Mouse (Mus musculus): Measurements from ENCODE around the gene Cep170b. TPM values are rescaled to one million over a fixed set of nuclear protein-coding genes. Genes with fewer than 3 reads are reported as not detected.

Gene Cep170b
- polyA plus RNA-seq, 2 experiments, result 1.9 to 3.4 TPM

DNA sequence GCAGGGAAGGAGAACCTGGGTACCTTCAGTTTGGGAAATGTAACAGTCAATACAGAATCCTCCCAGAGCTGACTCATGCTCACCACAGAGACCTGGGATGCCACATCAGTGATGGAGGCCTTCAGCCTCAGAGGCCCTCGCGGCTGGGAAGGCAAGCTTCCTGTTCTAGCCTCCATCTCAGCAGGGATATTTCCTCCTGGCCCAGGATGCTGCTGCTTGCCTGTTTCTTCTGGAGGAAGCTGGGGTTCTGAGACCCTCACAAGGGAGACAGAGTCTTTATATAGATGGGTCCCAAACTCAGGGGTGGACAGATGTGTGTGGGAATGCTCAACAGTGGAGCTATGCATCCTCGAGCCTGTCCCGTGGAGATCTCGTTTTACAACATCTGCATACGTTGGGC lies 53.8 kb downstream of the Cep170b start:
- ATAC-seq (ENCODE audit: insufficient read depth), result no peak
- Histone ChIP-seq H3K27ac (no peak overlapping the region), H3K9ac (replicated peaks) (no peak overlapping the region), H3K4me2 (ENCODE audit: low read depth) (no peak overlapping the region), H3K27me3 (ENCODE audit: control insufficient read depth, insufficient read depth, low read length) (no peaks in the 10 kb centered on the region), H3K4me3 (ENCODE audit: insufficient read depth in 1 of 2, low read depth in 2 of 2, low read length in 2 of 2) (no peak overlapping the region), H3K36me3 (replicated peaks; ENCODE audit: control insufficient read depth, insufficient read depth, low read depth) (no peaks in the 10 kb centered on the region), H3K4me1 (replicated peaks; ENCODE audit: control insufficient read depth in 2 of 2, insufficient read depth in 2 of 2, low read length in 1 of 2) (no peaks in the 10 kb centered on the region), H3K9me3 (ENCODE audit: control insufficient read depth, low read length) (no peaks in the 10 kb centered on the region)
- no peak for DNase-seq (ENCODE audit: low read depth in 3 of 3, low spot score in 3 of 3)
- WGBS (ENCODE audit: insufficient replicate concordance), result 53% methylated on average over 6 of the region's 6 CpGs
- no peak for TF ChIP-seq EP300 (IDR thresholded peaks at IDR 0.05; ENCODE audit: low read depth)
- no peak for TF ChIP-seq CTCF (IDR thresholded peaks at IDR 0.05; ENCODE audit: low read depth)

DNA sequence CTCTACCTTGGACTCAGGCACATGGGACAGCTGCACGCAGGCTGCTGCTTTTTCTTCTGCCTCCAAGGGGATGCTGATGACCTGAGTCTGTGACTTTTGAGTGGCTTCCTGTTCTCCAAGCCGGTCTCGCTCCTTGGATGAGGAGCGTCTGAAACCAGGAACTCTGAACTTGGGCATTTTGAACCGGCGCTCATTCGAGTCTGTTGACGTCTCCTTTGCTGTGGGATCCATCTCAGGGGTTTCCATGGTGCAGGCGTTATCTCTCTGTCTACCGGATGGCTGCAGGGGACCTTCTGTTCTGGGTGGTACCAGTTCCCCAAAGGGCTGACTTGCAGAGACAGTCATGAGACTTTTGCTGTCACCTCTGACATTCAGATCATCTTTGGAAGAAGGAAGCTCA lies 54.2 kb downstream of the Cep170b start:
- WGBS (ENCODE audit: insufficient replicate concordance), result 75% methylated on average over 10 of the region's 10 CpGs
- no peak overlapping the region for H3K27ac ChIP-seq

DNA sequence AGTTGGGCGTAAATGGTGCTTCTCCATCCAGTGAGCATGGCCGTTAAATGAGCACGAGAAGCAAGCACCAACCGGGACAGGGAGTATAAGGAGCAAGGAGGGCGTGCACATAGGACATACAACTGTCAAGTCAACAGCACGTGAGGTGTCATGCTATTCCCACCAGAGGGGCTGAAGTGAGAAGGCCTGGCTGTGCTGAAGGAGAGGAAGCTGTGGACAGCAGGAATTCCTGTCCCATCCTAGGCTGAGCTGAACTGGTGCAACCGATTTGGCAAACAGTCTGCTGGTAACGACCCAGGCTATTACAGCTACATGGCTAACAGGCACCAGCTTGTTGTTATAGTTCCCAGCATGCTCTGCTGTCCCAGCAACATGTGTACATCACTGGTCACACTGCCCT lies 70.8 kb downstream of the Cep170b start:
- no peaks in the 10 kb centered on the region for H3K36me3 ChIP-seq (replicated peaks; ENCODE audit: control insufficient read depth, insufficient read depth, low read depth)
- no peaks in the 10 kb centered on the region for H3K9me3 ChIP-seq (ENCODE audit: control insufficient read depth, low read length)
- 53% methylated on average over 8 of the region's 8 CpGs for WGBS (ENCODE audit: insufficient replicate concordance)
- DNase-seq (ENCODE audit: low read depth in 3 of 3, low spot score in 3 of 3) (no peak), ATAC-seq (ENCODE audit: insufficient read depth) (no peak)
- H3K27me3 ChIP-seq (ENCODE audit: control insufficient read depth, insufficient read depth, low read length), result no peaks in the 10 kb centered on the region
- H3K4me2 ChIP-seq (ENCODE audit: low read depth), result no peak overlapping the region
- H3K4me1 ChIP-seq (replicated peaks; ENCODE audit: control insufficient read depth in 2 of 2, insufficient read depth in 2 of 2, low read length in 1 of 2), result no peaks in the 10 kb centered on the region
- H3K9ac ChIP-seq (replicated peaks), result no peak overlapping the region
- H3K27ac ChIP-seq, result no peak overlapping the region
- TF ChIP-seq CTCF (IDR thresholded peaks at IDR 0.05; ENCODE audit: low read depth) (no peak), EP300 (IDR thresholded peaks at IDR 0.05; ENCODE audit: low read depth) (no peak)
- no peak overlapping the region for H3K4me3 ChIP-seq (ENCODE audit: insufficient read depth in 1 of 2, low read depth in 2 of 2, low read length in 2 of 2)

More for the DNA sequence above, 54.2 kb downstream of the Cep170b start:
- Histone ChIP-seq H3K9me3 (ENCODE audit: control insufficient read depth, low read length) (no peaks in the 10 kb centered on the region), H3K4me2 (ENCODE audit: low read depth) (no peak overlapping the region), H3K4me1 (replicated peaks; ENCODE audit: control insufficient read depth in 2 of 2, insufficient read depth in 2 of 2, low read length in 1 of 2) (no peaks in the 10 kb centered on the region), H3K4me3 (ENCODE audit: insufficient read depth in 1 of 2, low read depth in 2 of 2, low read length in 2 of 2) (no peak overlapping the region), H3K27me3 (ENCODE audit: control insufficient read depth, insufficient read depth, low read length) (no peaks in the 10 kb centered on the region), H3K36me3 (replicated peaks; ENCODE audit: control insufficient read depth, insufficient read depth, low read depth) (no peaks in the 10 kb centered on the region), H3K9ac (replicated peaks) (no peak overlapping the region)
- no peak for ATAC-seq (ENCODE audit: insufficient read depth)
- TF ChIP-seq EP300 (IDR thresholded peaks at IDR 0.05; ENCODE audit: low read depth) (no peak), CTCF (IDR thresholded peaks at IDR 0.05; ENCODE audit: low read depth) (no peak)
- no peak for DNase-seq (ENCODE audit: low read depth in 3 of 3, low spot score in 3 of 3)

DNA sequence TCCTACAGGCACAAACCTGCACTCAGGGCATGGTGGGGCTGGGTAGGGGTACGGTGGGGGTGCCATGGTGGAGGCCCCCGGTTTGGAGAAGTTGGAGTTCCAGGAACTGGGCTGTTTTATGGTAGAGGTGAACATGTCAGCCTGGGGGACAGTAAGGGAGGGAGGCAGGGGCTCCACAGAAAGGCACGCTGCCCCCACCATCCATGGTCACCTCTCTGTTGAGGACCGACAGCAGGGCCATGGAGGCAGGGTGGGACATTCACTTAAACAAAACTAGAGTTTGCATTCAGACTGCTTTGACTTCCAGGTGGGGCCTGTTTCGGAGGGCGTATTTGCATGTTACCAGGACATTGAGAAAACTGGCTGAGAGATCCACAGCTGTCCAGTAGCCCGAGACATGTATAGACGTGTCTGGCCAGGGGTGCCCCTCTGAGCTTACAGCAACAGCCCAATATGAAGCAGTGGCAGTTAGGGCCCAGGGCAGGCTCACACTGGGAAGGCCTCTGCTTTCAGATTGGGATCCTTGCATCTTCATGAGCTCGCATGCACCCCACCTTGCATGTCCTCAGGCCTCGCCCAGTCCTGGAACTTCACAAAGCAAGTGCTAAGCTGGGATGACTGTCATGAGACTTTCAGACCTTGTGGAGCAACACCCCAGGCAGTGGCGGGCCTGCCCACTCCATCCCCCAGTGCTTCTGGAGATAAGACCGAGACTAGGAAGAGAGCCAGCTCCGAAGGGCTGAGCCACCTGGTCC lies 73.5 kb downstream of the Cep170b start:
- WGBS (ENCODE audit: insufficient replicate concordance), result 47% methylated on average over 13 of the region's 13 CpGs

DNA sequence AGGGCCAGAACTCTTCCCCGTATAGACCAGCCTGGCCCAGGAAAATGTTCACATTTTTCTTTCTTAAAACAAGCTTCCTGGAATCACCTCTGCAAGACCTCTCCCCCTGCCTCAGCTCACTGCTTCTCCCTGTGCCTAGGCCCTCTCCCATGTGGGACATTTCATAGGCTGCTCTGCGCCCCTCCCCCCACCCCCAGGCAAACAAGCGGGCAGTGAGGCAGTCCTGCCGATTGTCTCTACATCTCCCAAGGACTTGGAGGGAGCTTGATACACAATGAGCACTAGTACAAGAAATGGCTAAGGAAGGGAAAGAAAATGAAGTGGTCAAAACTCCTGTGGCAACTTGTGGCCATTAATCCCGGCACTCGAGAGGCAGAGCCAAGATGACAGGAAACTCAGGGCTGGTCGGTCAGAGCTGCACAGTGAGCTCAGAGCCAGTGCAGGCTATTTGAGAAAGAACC lies 74.1 kb downstream of the Cep170b start:
- Histone ChIP-seq H3K4me3 (ENCODE audit: insufficient read depth in 1 of 2, low read depth in 2 of 2, low read length in 2 of 2) (no peak overlapping the region), H3K9ac (replicated peaks) (no peak overlapping the region), H3K36me3 (replicated peaks; ENCODE audit: control insufficient read depth, insufficient read depth, low read depth) (no peaks in the 10 kb centered on the region), H3K9me3 (ENCODE audit: control insufficient read depth, low read length) (no peaks in the 10 kb centered on the region), H3K27me3 (ENCODE audit: control insufficient read depth, insufficient read depth, low read length) (no peaks in the 10 kb centered on the region), H3K27ac (no peak overlapping the region), H3K4me2 (ENCODE audit: low read depth) (no peak overlapping the region), H3K4me1 (replicated peaks; ENCODE audit: control insufficient read depth in 2 of 2, insufficient read depth in 2 of 2, low read length in 1 of 2) (no peaks in the 10 kb centered on the region)
- WGBS (ENCODE audit: insufficient replicate concordance), result 33% methylated on average over 7 of the region's 7 CpGs
- TF ChIP-seq EP300 (IDR thresholded peaks at IDR 0.05; ENCODE audit: low read depth), result no peak
- DNase-seq (ENCODE audit: low read depth in 3 of 3, low spot score in 3 of 3), result no peak
- no peak for ATAC-seq (ENCODE audit: insufficient read depth)

More for the DNA sequence above, 73.5 kb downstream of the Cep170b start:
- no peak for ATAC-seq (ENCODE audit: insufficient read depth)
- Histone ChIP-seq H3K4me3 (ENCODE audit: insufficient read depth in 1 of 2, low read depth in 2 of 2, low read length in 2 of 2) (no peak overlapping the region), H3K9ac (replicated peaks) (no peak overlapping the region), H3K4me2 (ENCODE audit: low read depth) (no peak overlapping the region), H3K27ac (no peak overlapping the region), H3K27me3 (ENCODE audit: control insufficient read depth, insufficient read depth, low read length) (no peaks in the 10 kb centered on the region), H3K36me3 (replicated peaks; ENCODE audit: control insufficient read depth, insufficient read depth, low read depth) (no peaks in the 10 kb centered on the region), H3K4me1 (replicated peaks; ENCODE audit: control insufficient read depth in 2 of 2, insufficient read depth in 2 of 2, low read length in 1 of 2) (no peaks in the 10 kb centered on the region), H3K9me3 (ENCODE audit: control insufficient read depth, low read length) (no peaks in the 10 kb centered on the region)
- DNase-seq (ENCODE audit: low read depth in 3 of 3, low spot score in 3 of 3), result no peak
- TF ChIP-seq EP300 (IDR thresholded peaks at IDR 0.05; ENCODE audit: low read depth) (no peak), CTCF (IDR thresholded peaks at IDR 0.05; ENCODE audit: low read depth) (no peak)

Data from liver, embryonic 14.5 days (tissue).